Mouse (Mus musculus): Measurements from ENCODE around the gene Mecom. TPM values are rescaled to one million over a fixed set of nuclear protein-coding genes. Genes with fewer than 3 reads are reported as not detected.

Gene Mecom
- total and polyA plus RNA-seq, 3 experiments, result not detected

GRCm38 (mm10) chr3:29953269-29953668, 594.5 kb downstream of the Mecom start:
- Histone ChIP-seq H3K27me3 (replicated peaks) (no peaks in the 10 kb centered on the region), H3K4me2 (ENCODE audit: insufficient read depth, low read depth, poor library complexity, severe bottlenecking) (no peak overlapping the region), H3K9ac (ENCODE audit: insufficient read depth, low read depth) (no peak overlapping the region), H3K4me1 (ENCODE audit: control insufficient read depth in 1 of 2, insufficient read depth in 2 of 2) (no peaks in the 10 kb centered on the region; a peak in 1 of 4 replicates), H3K9me3 (replicated peaks; ENCODE audit: low read length) (no peaks in the 10 kb centered on the region), H3K27ac (ENCODE audit: insufficient read depth, low read depth) (no peak overlapping the region), H3K36me3 (replicated peaks in 1 of 2; ENCODE audit: control insufficient read depth in 1 of 2, insufficient read depth in 1 of 2, low read length in 1 of 2) (no peaks in the 10 kb centered on the region), H3K79me2 (replicated peaks; ENCODE audit: control insufficient read depth, extremely low read depth, insufficient read depth, poor library complexity, severe bottlenecking) (no peaks in the 10 kb centered on the region), H3K4me3 (replicated peaks in 1 of 3; ENCODE audit: low read depth in 2 of 3, low read length in 2 of 3, poor library complexity in 1 of 3) (no peak overlapping the region)
- DNase-seq (ENCODE audit: extremely low read depth), result no peak
- dilution Hi-C loops (cut with MboI; ENCODE audit: extremely low pct_ligation_motif_present, extremely low pct_unique_long_range_greater_than_20kb, low sequenced_read_pairs) (no loop called here), in situ Hi-C loops (cut with MboI; ENCODE audit: low pct_ligation_motif_present, low pct_unique_long_range_greater_than_20kb, low sequenced_read_pairs) (no loop called here)
- TF ChIP-seq TCF12 (IDR thresholded peaks at IDR 0.05; ENCODE audit: low read depth, low read length), result no peak
- TF ChIP-seq RCOR1 (conservative IDR thresholded peaks at IDR 0.05; ENCODE audit: low read depth, low read length), result no peak
- TF ChIP-seq POLR2AphosphoS2 (IDR thresholded peaks at IDR 0.05; ENCODE audit: low read depth, low read length), result no peak
- TF ChIP-seq UBTF (IDR thresholded peaks at IDR 0.05; ENCODE audit: low read depth, low read length), result no peak
- TF ChIP-seq PAX5 (IDR thresholded peaks at IDR 0.05; ENCODE audit: low read length), result no peak
- TF ChIP-seq ZKSCAN1 (IDR thresholded peaks at IDR 0.05; ENCODE audit: borderline replicate concordance, low read depth, low read length), result no peak
- no peak for TF ChIP-seq ETS1 (conservative IDR thresholded peaks at IDR 0.05; ENCODE audit: low read depth, low read length)
- no peak for TF ChIP-seq KAT2A (IDR thresholded peaks at IDR 0.05; ENCODE audit: insufficient replicate concordance, low read length)
- no peak for TF ChIP-seq USF2 (conservative IDR thresholded peaks at IDR 0.05; ENCODE audit: low read depth, low read length)
- TF ChIP-seq ZNF384 (IDR thresholded peaks at IDR 0.05; ENCODE audit: low read depth, low read length), result no peak
- TF ChIP-seq MYC (IDR thresholded peaks at IDR 0.05; ENCODE audit: low read depth, low read length), result no peak
- TF ChIP-seq SMC3 (IDR thresholded peaks at IDR 0.05; ENCODE audit: low read depth, low read length), result no peak
- no peak for TF ChIP-seq POLR2A (IDR thresholded peaks at IDR 0.05; ENCODE audit: low read depth, low read length)
- no peak for TF ChIP-seq CHD2 (IDR thresholded peaks at IDR 0.05; ENCODE audit: low read length)
- no peak for TF ChIP-seq ZMIZ1 (IDR thresholded peaks at IDR 0.05; ENCODE audit: low read depth, low read length)
- TF ChIP-seq ELF1 (IDR thresholded peaks at IDR 0.05; ENCODE audit: low read depth, low read length), result no peak
- no peak for TF ChIP-seq EP300 (IDR thresholded peaks at IDR 0.05; ENCODE audit: low read length)

GRCm38 (mm10) chr3:29950853-29951252, 597.0 kb downstream of the Mecom start:
- Histone ChIP-seq H3K4me2 (ENCODE audit: insufficient read depth, low read depth, poor library complexity, severe bottlenecking) (no peak overlapping the region), H3K9ac (ENCODE audit: insufficient read depth, low read depth) (no peak overlapping the region), H3K4me1 (ENCODE audit: control insufficient read depth in 1 of 2, insufficient read depth in 2 of 2) (no peaks in the 10 kb centered on the region; a peak in 1 of 4 replicates), H3K79me2 (replicated peaks; ENCODE audit: control insufficient read depth, extremely low read depth, insufficient read depth, poor library complexity, severe bottlenecking) (no peaks in the 10 kb centered on the region), H3K27me3 (replicated peaks) (no peaks in the 10 kb centered on the region), H3K9me3 (replicated peaks; ENCODE audit: low read length) (no peaks in the 10 kb centered on the region), H3K36me3 (replicated peaks in 1 of 2; ENCODE audit: control insufficient read depth in 1 of 2, insufficient read depth in 1 of 2, low read length in 1 of 2) (no peaks in the 10 kb centered on the region), H3K4me3 (replicated peaks in 1 of 3; ENCODE audit: low read depth in 2 of 3, low read length in 2 of 3, poor library complexity in 1 of 3) (no peak overlapping the region), H3K27ac (ENCODE audit: insufficient read depth, low read depth) (no peak overlapping the region)
- dilution Hi-C loops (cut with MboI; ENCODE audit: extremely low pct_ligation_motif_present, extremely low pct_unique_long_range_greater_than_20kb, low sequenced_read_pairs), result no loop called here
- TF ChIP-seq HCFC1 (IDR thresholded peaks at IDR 0.05; ENCODE audit: low read depth, low read length), result no peak
- no peak for TF ChIP-seq NRF1 (IDR thresholded peaks at IDR 0.05; ENCODE audit: low read depth, low read length)
- DNase-seq (ENCODE audit: extremely low read depth), result no peak
- in situ Hi-C loops (cut with MboI; ENCODE audit: low pct_ligation_motif_present, low pct_unique_long_range_greater_than_20kb, low sequenced_read_pairs), result no loop called here

Measured in CH12.LX (cell line).